Mouse (Mus musculus): ENCODE measurements around the gene Gsk3a.

The Gsk3a gene

DNA sequence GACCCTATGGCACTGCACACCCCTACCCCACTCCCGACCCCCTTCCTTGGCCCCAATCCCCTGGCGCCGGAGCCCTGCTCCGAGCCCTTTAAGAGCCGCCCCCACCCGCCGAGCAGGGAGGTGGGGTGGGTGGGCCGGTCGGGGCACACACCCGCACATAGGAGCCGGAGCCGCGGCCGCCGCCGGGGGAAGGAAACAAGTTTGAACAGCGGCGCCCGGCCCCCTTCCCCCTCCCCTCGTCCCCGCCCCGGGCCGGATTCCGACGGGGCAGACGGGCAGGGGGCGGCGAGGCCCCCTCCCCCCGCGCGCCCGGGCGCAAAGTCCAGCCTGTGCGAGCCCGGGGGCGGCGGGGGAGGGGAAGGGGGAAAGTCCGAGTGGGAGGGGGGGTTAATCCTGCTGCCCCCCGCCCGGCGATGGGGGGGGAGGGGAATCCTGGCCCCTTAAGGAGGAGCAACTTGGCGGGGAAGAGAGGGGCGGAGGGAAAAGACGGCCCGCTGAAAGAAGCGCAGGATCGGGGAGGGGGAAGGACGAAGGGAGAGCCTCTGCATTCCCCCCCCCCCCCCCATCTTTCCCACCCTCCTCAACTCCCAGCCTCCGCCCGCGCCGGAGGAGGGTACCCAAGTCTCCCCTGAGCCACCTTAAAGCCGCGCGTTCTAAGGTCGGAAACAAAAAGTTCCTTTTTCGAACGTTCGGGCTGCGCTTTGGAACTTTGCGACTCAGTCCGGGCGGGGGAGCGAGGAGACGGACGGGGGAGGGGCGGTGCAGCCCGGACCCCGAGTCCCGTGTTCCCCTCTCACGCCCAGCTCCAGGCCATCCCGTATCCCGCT is 11.9 kb upstream of the Gsk3a start:
- peak; percentile 69 to 80 for DNase-seq (ENCODE audit: low spot score in 2 of 2)

DNA sequence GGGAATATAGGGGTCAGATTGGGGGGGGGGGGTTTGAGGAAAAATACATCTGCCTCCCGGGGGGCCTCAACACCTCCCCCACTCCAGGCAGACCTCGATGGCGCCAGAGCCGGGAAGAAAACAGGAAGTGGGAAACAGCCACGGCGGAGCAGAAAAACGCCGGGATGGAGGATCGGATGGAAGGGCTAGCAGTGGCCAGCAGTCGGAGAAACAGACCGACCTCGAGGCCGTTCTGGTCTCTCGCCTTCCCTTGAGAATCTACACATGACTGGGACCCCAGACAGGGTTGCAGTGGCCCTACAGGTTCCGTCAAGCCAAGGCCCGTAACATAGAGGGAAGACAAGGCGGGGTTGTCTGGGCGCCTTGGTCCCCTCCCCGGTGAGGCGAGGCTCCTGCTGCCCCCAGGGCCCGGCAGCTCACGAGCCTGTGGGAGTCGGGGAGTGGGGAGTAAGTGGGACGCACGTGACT is 11.2 kb upstream of the Gsk3a start:
- peak in 1 of 2 experiments; percentile 54 for DNase-seq (ENCODE audit: low spot score in 2 of 2)

DNA sequence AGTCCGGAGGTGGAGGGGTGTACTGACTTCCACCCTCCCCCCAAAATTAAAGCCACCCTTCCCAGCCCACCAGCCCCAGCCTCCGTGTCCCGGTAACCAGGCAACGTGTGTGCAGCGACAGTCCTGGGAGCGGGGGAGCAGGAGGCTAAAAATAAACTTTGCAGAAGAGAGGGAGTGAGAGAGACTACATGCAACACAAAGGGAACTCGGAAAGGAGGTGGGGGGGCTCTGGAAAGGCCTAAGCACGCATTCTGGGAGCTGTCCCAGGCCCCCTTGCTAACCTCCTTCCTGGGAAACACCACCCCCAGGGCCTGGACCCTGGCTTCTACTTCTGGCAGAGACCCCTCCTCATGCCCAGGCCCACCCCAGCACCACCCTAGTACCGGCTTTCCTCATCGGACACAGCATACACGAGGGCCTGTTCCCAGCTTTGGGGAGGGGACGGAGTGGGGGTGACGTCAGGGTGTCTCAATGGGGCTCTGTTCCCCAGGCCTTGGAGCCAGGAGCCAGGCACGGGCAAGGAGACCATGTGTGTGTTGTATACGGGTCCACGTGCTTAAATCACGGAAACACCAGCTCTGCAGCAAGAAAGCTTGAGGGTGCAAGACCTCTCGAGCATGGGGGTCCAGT is 10.5 kb upstream of the Gsk3a start:
- DNase-seq (ENCODE audit: low spot score in 2 of 2) = no peak

GRCm38 (mm10) chr7:25247498-25247897 is 9.8 kb upstream of the Gsk3a start:
- no peak for DNase-seq (ENCODE audit: low spot score in 2 of 2)

DNA sequence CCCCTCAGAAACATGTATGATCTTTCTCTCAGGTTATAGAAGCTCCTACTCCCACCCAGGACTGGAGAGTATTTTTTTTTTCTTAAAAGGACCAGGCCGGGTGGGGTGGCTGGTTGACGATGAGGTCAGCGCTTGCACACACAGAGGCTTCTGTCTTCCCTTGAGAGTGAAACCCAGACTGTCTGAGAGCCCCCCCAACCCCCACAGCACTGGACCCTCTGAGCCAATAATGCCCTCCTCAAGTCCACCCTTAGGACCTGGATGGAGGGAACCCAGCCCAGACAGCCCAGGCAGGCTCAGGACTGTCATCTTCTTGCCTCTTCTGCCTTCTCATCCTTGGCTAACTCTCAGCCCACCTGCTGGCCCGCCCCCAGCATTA is 9.1 kb upstream of the Gsk3a start:
- DNase-seq (ENCODE audit: low spot score in 2 of 2) = no peak

GRCm38 (mm10) chr7:25246079-25246758 is 8.6 kb upstream of the Gsk3a start:
- no peak for DNase-seq (ENCODE audit: low spot score in 2 of 2)

GRCm38 (mm10) chr7:25244562-25245369 is 7.1 kb upstream of the Gsk3a start:
- DNase-seq (ENCODE audit: low spot score in 2 of 2) = no peak

DNA sequence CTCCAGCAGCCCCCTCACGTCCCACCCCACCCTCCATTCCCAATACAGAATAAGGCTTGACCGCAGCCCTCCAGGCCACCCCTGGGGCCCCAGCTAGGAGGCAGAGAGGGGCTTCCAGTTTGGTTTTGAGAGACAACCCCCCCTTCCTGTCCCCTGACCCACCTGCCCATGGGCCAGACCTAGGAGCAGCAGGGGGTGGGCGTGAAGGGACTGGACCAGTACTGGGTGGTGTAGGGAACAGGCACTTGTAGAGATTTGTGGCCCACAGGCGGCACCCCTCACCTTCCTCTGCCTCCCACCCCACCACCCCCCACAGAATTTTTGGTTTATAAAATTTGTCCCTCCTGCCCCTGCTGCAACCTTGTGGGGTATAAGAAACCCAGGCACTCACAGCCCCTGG is 5.7 kb upstream of the Gsk3a start:
- no peak for DNase-seq (ENCODE audit: low spot score in 2 of 2)

GRCm38 (mm10) chr7:25241062-25241461 is 3.4 kb upstream of the Gsk3a start:
- DNase-seq (ENCODE audit: low spot score in 2 of 2) = peak in 1 of 2 experiments; percentile 57

DNA sequence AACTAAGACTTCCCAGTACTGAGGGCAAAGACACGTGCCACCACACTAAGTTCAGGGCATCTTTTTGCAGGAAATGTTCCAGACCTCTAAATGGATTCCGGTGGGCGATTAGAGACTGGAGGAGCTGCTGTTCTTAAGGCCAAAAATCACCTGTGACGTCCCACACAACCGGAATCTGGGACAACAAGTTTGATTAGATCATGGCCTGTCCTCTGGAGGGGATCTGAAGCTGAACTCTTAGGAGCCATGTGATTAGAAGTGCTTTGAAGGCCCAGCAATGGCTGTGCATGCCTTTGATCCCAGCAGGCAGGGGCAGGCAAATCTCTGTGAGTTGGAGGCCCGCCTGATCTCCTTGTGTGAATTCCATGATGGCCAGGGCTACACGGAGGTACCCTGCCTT is 3.0 kb upstream of the Gsk3a start:
- DNase-seq (ENCODE audit: low spot score in 2 of 2) = no peak

DNA sequence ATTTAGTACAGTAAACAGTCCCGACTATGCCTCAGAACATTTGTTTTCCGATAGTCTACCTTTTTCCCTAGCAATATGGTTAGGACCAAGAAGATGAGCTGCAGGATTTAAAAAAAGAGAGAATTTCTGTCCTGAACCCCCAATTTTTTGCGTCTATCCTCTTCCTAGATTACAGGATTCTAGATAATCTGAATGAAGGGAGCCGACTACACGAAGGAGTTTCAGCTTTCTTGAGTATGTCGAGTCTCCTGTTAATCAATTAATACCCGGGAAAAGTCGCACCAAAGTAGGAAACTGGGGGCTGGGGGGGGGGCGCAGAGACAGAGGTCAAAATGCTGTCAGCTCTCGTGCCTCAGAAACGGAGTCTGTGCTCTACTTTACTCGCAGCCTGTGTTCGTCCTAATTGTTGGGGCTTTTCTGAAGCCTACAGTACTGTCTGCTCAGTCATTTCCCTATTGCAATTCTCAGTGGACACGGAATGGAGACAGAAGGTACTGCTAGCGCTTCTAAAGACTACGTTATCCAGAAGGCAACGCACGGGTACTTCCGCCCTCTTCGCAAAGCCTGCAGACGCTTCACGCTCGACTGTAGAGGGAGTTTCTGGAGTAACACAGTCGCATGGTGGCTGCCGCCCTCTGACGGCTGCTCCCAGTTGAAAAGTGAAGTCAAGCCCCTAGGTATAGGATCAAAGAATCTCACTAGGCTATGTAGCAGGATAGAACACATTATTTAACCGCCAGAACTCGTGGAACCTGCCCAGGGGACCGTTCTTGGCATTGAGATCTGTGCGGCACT is 1.4 kb upstream of the Gsk3a start:
- DNase-seq (ENCODE audit: low spot score in 2 of 2) = peak; percentile 73 to 89

DNA sequence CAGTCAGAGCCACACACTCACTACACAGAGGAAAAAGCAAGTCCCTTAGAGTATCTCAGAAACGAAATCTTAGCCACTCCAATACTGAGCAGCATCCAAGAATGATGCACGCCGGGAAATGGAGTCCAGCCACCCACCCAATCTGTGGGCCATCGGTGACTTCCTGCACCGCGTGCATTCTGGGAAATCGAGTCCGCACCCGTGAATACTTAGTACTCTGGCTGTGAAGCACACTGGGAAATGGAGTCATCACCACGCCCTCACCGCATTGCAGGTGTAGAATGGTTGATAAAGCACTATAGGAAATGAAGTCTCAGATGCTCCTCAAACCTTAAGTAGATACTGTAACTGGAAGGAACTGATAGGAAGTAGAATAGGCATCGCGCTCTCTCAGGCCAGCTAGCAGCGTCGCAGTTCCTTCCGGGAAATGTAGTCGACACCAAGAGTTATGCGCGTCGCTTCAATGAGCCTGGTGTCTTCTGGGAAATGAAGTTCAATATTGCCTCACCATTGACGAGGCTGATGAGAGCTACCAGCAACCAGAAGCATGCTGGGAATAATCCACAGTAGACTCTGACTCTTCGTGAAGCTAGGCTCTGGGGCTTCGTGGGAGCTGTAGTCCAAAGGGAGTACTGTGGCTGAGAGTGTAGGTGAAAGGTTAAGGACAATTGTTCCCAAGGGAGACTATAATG is 510 bp upstream of the Gsk3a start:
- DNase-seq (ENCODE audit: low spot score in 2 of 2) = peak; percentile 90 to 92

- DNase-seq (ENCODE audit: low spot score in 2 of 2) = no peak
Observed at GRCm38 (mm10) chr7:25235526-25235925, 2.1 kb downstream of the Gsk3a start.

GRCm38 (mm10) chr7:25233061-25233460 is 4.6 kb downstream of the Gsk3a start:
- no peak for DNase-seq (ENCODE audit: low spot score in 2 of 2)

DNA sequence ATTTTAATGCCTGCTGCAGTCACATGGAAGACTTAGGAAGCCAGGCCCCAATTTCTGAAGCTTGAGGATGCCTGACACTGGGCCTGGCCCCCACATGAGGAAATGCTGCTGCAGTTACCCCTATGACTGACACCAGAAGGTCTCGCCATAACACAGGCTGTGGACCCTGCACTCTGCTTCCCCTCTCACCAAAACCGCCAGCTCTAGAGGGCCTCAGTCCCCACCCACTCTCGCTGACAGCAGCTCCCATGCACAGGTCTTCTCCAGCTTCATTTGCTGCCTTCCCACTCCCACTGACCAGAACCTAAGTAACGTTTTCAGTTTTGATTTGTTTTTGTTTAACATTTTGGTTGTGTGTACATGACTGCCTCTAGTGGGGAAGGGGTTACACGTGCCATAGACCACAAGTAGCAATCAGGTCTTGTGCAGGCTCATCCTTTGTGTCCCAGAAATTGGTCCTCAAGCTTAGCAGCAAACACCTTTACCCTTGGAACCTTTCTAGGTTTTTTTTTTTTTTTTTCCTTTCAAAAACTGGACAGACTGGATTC is 5.5 kb downstream of the Gsk3a start:
- DNase-seq (ENCODE audit: low spot score in 2 of 2) = no peak

GRCm38 (mm10) chr7:25230690-25231285 is 6.9 kb downstream of the Gsk3a start:
- DNase-seq (ENCODE audit: low spot score in 2 of 2) = no peak

GRCm38 (mm10) chr7:25227523-25228300 is 9.9 kb downstream of the Gsk3a start:
- DNase-seq (ENCODE audit: low spot score in 2 of 2) = no peak

DNA sequence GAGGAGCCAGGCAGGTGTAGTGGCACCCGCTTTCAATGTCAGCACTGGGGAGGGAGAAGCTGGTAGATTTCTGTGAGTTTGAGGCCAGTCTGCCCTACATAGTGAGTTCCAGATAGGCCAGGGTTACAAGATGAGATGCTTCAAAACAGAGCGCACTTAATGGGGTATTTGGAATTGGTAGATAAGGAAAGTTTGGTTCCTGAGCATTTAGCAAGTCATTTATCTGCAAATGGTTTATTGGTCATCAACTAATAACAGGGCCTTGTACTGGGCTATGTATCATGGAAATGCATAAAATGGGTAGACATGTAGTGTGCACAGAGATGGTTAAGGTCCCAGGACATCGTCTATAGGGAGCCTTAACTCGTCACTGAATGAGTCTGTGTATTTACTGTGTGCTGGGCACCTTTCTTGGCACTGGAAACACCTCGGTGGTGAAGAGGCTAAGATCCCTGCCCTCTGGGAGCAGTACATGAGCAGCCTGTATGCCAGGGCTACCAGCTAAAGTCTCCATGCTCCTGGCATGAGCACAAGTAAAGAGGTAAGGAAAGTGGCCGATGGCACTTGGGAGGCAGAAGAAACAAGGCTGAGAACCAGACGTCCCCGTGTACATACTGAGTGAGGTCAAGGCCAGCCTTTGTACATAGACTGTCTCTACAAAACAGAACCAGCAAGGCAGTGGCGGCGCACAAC is 15.2 kb downstream of the Gsk3a start:
- no peak for DNase-seq (ENCODE audit: low spot score in 2 of 2)
